Mouse (Mus musculus) T-helper 1 cell (primary cell): Measurements from ENCODE around the gene Rc3h2.

Experiments
- in situ Hi-C: fragments of 300-600 bp; cut with MboI, MseI; formaldehyde crosslinking; loops from one replicate; pipeline ENCODE4 v1.15.1; 2025; ENCODE audit warnings: high pct_unique_total_duplicates

Rc3h2 gene

DNA sequence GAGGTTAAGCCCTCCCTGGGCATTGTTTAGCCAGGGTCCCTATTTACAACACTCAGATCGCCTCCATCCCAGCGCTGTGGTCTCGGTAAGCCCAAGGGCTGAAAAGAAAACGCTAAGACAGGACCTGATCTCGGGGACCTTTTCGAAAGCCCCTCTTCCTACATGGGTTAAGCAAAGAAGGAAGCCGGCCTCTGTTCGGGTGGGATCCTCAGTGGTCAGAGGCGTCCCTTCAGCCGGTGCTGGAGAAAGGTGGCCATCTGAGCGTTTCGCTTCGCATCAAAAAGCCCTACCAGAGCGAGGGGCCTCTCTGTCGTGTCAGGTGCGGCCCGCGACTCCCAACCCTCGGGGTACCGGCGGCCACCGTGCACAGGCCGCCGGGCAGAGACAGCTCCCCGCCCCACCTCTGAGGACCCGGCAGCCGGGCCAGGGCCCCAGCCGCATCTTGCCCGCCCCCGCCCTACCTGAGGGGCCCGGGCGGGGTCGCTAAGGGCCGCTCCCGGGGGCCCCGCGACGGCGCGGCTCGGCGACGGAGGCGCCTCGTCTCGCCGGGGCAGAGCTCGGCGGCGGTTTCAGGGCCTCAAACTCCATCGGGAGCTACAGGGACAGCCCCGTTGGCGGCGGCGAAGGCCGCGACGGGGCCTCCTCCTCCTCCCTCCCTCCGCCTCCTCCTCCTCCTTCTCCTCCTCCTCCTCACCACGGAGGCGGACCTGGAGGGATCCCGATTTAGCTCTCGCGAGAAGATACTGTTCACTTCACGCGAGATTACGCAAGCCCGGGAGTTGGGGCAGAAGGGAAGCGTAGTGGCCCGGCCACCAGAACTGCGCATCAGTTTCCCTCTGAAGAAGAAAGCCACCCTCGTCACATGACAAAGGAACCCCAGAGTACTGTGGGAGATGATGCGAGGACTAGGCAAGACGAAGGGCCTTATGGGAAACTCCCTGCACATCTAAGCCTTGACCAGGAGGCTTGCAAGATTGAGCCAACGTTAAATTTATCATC is at the start of gene Rc3h2:
Gene Rc3h2, minus strand, starts transcription at position 598 of the 999 bp plus-strand sequence.
- in situ Hi-C loops = no loop called here

DNA sequence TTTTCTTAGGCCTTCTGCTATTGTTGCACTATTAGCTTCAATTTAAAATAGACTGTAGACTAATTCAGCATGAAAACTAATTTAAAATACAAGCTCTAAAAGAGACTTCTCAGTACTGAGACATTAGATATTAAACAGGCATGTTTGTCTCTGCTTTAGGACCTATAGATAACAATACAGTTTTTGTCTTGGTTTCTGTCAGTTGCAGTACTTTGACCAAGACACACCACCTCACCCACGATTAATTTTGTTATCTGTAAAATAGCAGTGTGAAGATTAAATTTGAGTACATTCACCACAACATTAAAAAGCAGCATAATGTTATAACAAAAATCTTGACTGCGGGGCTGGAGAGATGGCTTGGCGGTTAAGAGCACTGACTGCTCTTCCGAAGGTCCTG is 43.6 kb upstream of the Rc3h2 start:
- in situ Hi-C loops = no loop called here

DNA sequence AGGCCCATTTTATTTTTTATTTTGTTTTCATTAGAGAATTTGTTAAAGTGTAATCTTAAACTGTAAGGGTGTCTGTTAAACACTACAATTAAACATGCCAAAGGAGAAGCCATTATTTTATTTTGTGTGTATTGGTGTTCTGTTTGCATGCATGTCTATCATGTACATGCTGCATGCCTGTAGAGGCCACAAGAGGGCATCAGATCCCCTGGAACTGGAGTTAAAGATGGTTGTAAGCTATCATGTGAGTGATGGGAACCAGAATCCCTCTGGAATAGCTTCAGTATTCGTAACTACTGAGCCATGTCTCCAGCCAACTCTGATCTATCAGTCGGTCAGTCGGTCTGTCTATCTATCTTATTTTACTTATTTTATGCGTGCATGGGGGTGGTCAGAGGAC is 38.0 kb upstream of the Rc3h2 start:
- in situ Hi-C loops = no loop called here

DNA sequence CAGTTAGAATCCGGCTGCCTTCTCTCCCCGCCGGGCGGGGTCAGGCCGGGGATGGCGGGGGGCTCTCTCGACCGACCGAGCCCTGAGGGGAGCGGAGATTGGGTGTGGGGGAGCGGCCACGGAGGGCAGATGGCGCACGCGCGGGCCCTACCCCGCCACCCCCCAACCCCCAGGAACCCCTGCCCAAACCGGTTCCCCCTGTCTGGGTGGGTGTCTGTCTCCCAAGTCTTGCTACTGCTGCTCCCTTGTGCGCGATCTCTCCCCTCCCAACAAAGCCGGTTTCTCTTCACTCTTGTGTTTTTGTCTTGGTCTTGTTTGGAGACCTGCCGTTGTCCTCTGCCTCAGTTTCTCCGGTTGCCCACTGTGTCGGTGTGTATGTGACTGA is 29.7 kb upstream of the Rc3h2 start:
- in situ Hi-C loops = no loop called here

DNA sequence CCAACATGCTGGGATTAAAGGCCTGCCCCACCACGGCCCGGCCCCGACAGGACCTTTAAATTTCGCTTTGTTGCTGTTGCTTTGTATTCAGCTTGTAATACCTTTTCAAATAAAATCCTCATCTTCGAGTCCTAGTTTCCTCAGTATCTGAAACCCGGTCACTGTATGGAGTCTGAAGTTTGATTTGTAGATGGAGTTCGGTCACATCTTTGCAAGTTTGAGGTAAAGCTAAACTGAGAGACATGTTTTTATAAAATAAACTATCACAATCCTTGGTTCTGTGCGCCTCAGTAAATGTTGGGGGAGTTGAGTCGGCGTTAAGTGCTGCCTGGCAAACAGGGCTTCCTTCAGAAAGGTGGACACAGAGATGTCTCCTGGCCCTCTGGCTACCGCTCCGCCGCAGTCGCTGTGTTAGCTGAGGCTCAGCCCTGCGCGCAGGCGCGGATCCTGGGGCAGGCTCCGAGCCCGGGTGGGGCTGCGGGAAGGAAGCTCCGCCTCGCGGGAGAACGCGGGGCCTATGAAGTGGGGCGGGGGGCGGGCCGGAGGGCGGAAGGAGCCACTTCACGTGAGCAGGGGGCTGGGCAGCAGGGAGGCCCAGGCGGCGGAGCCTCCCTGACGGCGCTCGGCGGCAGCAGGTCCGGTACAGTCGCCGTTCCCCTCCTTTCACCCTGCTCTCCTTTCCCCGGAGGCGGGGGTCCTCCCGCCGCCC is 29.1 kb upstream of the Rc3h2 start:
- in situ Hi-C loops = no loop called here

DNA sequence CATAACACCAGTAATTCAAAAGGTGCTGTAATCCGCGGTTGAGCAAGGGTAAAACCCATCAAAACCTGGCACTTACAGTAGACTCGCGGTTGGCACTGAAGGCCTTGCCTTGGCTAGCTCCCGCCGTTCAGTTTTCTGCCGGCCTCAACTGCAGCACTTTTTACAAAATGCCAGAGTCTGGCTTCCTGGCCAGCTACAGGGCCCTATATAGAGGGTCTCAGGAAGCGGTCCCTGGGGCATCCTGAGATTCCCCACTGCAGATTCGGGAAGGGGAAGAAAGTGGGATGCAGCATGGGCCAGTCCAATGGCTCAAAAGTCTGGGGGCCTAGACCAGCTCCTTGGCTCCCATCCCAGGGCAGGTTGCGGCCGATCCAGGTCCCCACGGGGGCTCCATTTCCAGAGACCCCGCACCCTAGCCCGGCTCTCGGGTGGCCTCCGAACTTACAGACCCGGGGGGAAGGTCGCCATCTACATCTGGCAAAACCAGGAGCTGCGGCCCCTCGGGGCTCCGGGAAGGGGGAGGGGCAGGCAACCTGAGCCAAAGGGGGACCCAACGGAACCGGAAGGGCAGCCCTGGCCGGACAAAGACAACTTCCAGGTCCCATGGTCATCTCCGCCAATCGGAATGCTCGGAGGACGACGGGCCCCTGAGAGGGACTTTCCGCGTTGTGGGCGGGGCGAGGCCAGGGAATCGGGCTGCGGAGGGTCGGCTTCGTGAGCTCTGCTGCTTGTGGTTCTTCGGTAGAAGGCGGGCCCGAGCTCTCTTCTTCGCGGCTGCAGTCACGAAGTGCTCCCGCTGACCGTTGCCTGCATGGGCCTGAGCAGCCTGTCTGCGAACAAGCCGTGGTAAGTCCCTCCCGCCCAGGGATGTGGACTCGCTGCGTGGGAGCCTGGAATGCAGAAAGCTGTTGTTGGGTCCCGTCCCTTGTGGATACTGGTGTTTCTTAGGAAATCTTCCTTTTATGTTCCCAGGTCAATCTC is 20.2 kb upstream of the Rc3h2 start, which contains the start of the genes Zbtb26, Zbtb6 and Rabgap1:
Gene Zbtb26, minus strand, starts transcription at position 525 of the 981 bp plus-strand sequence.
Gene Zbtb6, minus strand, starts transcription at position 561 of the 981 bp plus-strand sequence.
Gene Rabgap1, plus strand, starts transcription at position 669 of the 981 bp plus-strand sequence.
- in situ Hi-C loops = loop anchor here (25.0 kb wide), 1 partner anchor 1494 kb away; the partner anchor contains the start of genes Nr6a1 and Olfml2a

DNA sequence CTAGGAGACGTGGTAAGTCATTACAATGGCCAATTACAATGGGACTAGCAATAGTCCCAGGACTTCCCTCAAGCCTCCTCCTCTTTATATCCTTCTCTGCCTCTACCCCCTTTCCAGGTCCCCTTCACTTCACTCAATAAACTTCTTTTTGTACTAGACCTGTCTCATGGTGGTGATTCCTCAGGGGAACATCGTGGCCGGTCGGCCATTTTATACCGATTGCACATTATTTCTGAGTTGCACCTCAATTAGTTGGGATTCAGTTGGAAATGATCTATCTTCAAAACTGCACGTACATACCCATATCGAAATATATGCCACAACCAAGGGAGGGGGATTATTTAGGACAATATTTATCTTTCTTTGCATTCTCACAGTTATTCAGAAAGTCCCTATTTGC is 8.9 kb upstream of the Rc3h2 start:
- in situ Hi-C loops = loop anchor here (25.0 kb wide), 1 partner anchor 1506 kb away; the partner anchor contains the start of genes Nr6a1 and Olfml2a

DNA sequence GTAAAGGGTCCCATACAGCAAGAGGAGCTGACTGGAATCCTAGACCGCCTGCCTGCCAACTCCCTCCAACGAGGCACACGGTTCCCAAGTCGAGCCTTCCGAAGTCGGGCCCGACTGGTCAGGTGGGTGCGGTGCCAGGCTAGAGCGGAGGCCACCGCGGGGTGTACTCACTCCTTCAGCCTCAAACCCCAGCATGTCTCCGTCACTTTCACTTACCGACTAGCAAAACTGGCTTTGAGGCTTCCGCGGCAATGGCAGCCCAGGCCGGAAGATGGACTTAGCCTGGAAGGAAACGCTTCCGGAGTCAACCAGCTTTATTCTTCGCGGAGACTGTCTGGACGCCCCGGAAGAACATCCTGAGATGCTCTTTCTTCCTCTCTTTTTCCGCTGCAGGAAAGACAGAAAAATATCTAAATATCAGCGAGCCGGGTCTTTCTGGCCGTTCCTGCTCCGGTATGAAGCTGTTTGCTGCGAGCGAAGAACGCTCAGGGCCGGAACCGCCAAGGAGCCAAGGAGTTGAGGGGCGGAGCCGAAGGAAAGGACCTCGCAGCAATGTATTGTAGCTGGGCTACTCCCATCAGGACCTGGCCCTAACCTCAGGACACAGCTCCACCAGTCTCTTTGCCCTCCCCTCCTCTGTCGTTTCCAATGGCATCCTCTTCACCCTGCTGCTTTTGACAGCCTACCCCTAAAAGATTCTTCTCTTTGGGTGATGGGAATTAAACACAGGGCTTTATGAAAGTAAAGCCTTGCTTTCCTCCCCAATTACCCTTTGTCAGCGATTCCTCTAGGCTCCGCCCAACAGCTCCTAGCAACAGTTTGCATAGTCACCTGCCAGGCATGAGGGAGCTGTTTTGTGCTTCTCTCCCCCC is 8.1 kb upstream of the Rc3h2 start:
- in situ Hi-C loops = loop anchor here (25.0 kb wide), 1 partner anchor 1506 kb away; the partner anchor contains the start of genes Nr6a1 and Olfml2a

DNA sequence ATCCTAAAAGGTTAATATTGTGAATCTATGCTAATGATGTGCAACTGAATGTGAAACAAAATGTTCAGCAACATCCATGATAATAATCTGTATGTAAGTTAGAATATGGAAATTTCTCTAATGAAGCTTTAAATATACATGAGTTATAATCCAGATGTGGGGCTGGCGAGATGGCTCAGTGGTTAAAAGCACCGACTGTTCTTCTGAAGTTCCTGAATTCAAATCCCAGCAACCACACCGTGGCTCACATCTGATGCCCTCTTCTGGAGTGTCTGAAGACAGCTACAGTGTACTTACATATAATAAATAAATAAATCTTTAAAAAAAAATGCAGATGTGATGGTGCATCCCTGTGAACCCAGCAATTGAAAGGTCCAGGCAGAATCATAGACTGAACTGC is 968 bp upstream of the Rc3h2 start:
- in situ Hi-C loops = no loop called here

DNA sequence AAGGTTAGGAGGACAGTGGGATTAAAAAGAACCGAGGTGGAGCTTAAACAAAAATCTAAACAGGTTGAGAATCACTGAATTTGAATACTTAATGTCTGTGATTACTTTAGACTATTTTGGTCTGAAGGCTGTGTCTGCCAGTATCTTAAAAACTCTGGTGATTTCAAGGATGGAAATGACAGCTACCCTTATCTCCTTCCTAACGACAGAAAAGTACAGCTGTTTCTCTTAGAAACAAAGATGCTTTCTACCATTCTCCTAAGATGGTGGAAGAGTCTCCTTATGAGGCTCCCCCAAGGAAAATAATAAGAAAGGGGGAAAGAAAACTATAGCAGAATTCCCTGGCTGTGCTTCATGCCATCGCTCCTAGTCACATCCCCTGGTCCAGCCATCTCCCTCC is 800 bp downstream of the Rc3h2 start:
- in situ Hi-C loops = no loop called here

DNA sequence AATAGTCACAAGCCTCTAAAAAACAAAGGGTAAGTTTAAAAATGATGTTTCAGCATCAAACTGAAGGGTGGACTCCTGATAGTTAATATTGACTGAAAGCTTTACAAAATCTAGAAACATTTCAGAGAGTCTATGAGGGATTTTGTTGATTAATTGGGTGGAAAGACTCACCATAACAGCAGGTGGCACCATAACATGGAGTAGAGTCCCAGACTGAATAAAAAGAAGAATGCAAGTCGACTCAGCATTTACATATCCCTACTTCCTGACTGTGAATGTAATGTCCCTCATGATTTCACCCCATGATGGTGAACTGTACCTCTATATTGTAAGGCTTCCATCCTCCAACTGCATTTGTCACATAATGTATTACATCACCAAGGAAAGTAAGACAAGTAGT is 27.2 kb downstream of the Rc3h2 start:
- in situ Hi-C loops = no loop called here

DNA sequence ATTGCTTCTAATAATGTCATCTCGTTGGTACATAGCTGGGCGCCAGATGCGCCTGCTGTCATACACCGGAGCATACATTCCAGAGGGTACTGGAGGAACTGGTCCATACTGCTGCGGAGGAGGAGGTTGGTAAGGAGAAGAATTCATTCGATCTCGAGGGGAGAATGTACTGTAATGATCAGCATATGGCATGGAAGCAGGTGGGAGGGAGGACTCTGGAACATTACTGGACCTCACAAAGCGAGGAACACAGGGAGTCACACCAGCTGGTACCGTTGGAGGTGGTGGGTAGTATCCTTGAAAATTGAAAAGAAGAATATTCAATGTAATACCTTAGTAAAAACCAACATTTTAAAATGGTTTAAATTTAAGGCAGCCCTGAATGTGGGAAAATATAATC is 39.8 kb downstream of the Rc3h2 start:
- in situ Hi-C loops = loop anchor here (10.0 kb wide), 1 partner anchor 392 kb away; the partner anchor contains the start of gene Crb2

DNA sequence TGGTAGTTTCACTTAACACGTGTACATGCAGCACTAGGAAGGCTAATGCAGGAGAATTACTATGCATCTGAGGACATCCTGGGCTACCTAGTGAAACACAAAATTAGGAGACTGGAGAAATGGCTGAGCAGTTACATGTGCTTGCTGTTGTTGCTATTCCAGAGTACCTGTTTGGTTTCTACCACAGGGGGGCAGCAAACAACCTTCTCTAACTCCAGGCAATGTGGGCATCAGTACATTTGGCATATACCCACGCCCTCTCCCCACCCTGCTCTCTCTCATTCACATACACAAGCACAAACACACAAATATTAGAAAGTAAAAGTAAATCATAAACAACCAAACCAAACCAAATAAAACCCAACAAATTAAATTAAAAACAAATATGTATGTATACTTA is 42.5 kb downstream of the Rc3h2 start:
- in situ Hi-C loops = loop anchor here (10.0 kb wide), 1 partner anchor 395 kb away; the partner anchor contains the start of gene Crb2

DNA sequence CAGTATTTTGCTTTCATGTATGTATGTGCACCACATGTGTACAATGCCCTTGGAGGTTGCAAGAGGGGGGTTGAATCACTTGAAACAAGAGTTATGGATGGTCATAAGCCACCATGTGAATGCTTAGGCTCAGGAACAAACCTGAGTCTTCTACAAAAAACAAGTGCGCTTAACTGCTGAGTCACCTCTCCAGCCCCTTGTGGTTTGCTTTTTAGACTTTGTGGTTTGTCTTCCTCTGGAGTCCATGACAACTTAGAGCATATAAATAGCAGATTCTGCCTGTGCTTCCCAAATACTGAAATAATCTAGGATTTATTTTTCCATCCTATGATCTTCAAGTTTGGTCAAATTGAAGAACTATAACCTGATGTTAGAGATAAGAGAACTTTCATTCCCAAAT is 46.7 kb downstream of the Rc3h2 start:
- in situ Hi-C loops = no loop called here

DNA sequence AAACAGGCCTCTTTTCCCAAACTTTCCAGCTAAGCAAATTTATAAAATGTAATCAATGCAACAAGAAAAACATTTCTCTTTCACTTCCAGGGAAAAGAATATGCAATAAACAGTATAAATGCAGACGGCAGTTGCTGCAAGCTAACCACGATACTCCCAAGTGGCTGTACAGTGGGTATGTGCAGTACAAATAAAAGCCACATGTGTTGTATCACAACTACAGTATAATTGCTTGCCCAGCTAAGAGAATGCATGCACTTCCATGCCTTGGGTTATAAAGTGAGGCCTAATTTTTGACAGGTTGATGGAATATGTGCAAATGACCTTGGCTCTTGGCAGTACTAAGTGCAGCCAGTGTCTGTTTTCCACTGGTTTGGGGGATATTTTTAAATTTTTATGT is 52.1 kb downstream of the Rc3h2 start:
- in situ Hi-C loops = no loop called here

DNA sequence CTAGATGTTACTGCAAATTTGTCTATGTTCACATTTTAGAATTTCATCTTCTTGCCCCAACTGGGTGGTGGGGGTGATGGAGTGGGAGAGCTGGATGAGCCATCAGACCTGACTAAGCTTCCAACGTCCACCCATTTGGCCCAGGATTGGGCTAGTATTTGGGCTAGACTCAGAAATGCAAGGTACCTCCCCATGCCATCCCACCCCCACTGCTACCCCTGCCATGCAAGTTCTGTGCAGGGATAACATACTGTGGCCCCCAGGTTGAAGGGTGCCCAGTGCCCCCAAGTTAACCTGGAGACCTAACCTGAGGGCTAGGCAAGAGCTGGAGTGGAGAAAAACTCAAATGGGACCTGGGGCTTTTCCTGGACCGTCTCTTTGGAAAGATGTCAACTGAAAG is 62.8 kb downstream of the Rc3h2 start:
- in situ Hi-C loops = no loop called here

DNA sequence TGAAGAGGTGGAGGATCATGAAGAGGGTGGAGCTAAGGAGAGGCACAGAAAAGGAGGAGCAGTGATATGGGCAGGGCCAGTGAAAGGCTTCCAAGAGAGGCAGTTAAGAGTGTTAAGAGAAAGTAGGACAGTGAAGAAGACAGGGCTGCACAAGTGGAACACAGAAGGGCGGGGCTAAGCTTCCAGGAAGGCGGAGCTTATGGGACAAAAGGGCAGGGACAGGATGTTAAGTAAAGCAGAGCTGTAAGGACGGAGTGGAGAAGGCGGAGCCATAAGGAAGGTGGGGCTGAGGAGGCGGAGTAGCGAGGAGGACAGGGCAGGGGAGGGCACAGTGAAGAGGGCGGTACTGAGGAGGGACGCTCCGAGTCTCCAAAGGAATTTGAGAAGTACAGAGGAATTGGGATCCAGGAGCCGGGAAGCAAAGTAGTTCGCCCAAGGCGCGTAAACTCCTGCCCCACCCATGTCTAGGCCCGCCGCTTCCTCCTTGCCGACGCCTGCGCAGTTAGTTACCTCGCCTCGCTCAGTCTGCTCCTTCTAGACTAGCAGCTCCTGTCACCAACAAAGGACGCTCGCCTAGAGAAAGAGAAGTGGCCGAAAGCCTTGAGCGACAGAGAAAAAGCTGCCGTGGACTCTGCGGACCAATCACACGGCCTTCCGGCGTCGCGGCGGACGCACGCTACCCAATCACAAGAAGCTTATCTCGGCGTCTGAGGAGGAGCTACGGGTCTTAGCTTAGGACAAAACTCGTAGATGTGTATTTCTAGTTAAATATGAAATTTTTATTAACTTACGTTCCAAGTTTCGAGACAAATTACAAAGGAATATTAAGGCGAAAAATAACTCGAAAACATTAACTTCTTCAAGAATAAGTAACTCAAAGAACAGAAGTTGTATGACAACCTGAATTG is 63.8 kb downstream of the Rc3h2 start, which contains the start of gene Pdcl:
Gene Pdcl, minus strand, starts transcription at position 700 of the 908 bp plus-strand sequence.
- in situ Hi-C loops = no loop called here

DNA sequence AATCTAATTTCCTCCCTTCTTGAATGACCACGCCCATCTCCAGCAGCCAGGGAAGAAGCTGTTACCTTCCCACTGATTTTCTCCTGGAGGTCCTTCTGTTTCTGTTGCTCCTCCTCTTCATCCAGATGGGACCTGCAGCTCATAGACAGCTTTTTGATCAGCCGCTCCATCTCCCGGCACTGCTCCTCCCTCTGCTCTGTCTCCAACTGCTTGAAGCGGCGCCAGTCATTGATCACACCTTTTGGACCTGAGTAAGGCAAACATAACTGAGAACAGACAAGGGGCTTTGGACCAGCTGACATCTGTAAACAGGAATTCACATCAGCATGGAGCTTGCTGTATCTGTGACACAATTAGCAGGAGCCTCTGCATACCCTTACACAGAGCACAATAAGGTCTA is 67.1 kb downstream of the Rc3h2 start:
- in situ Hi-C loops = no loop called here

DNA sequence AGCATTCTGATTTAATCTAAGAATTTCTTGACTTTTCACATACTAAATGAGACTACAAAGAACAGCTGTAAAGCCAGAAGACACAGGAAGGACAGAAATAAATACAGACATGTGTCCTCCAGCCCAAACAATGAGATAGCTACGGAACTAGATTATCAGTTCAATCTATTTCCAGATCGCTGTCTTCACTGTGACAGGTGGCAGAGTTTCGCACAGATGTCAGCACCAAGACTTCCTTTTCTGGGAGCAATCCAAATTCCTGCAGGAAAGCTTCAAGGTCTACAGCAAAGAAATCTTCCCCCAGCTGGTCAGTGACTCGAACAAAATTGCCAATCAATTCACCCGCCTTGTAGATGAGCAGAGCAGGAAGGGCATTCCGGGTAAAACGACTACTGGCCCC is 71.0 kb downstream of the Rc3h2 start:
- in situ Hi-C loops = no loop called here
